Mouse (Mus musculus) C2C12 (cell line): ENCODE measurements around the gene Slc23a4.

Experiments
- CTCF ChIP-seq: IDR thresholded peaks from one replicate; pipeline ENCODE4 v1.5.1; 2011; ENCODE audit not compliant: control insufficient read depth, insufficient read depth, insufficient read length
- MYOD1 ChIP-seq: IDR thresholded peaks from one replicate; pipeline ENCODE4 v1.6.1; 2011; ENCODE audit warnings: low read depth; ENCODE audit not compliant: control insufficient read depth, insufficient read length

- TF ChIP-seq CTCF (no peak), MYOD1 (no peak)
Measured at GRCm38 (mm10) chr6:34996496-34996895, 8.3 kb upstream of the Slc23a4 start.
